ENCODE assay signal across 12 mouse cellular contexts in the genomic region with DNA sequence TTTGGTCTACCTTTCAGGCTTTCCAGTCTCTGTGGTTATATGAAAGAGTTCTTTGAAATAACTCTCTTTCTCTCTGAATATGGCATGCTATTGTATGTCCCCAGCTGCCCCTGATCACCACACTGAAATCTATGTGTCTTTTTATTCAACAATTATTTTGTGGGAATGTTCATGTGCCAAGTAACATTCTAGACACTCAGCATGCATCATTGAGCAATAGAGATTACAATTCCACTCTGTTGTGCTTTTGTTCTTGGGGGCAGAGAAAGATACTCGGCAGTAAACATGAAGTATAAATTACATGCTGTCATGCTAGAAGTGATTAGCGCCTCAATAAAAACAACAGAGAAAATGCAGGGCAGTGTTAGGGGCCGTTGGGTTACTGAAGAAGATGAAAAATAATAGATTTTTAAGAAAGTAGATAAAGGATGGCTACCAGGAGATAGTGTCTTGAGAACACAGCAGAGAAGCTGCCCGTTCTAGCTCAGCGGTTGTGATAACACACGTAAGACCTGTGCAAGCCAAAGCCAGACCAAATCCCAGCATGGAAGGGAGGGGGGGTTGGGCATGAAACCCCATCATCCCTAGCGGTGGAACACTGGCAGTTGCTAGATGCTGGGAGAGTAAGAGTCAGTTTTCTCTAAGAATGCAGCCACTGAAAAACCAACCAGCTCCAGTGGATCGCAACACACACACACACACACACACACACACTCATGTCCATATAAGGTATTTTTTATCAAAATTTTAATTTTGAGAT.
"Had no signal": no experiment of that assay in that cellular context is flagged by ENCODE, and none has a peak within 500 bp of the region (broad histone marks: within the 10 kb centered on the region; RNA-seq: fewer than 3 reads in every experiment).

No protein-coding gene starts in this region.

- H3K27me3 ChIP-seq: limb, embryonic 15.5 days; liver, embryonic 12.5 days; megakaryocyte, embryonic 14.5 days; midbrain, embryonic 15.5 days had no signal

- ATAC-seq: liver, embryonic 12.5 days; midbrain, embryonic 15.5 days had no signal

- H3K9me3 ChIP-seq: limb, embryonic 15.5 days; liver, embryonic 12.5 days; megakaryocyte, embryonic 14.5 days; midbrain, embryonic 15.5 days had no signal

- H3K4me1 ChIP-seq: limb, embryonic 15.5 days; liver, embryonic 12.5 days; megakaryocyte, embryonic 14.5 days; midbrain, embryonic 15.5 days had no signal

- DNase-seq: kidney, adult 9 months; kidney, postnatal 14 days; lung, embryonic 14.5 days; lung, postnatal 10 days; thymus, postnatal 4 days had no signal

- H3K36me3 ChIP-seq: limb, embryonic 15.5 days; liver, embryonic 12.5 days; midbrain, embryonic 15.5 days had no signal

- H3K27ac ChIP-seq: limb, embryonic 15.5 days; liver, embryonic 12.5 days; macrophage; midbrain, embryonic 15.5 days; stomach, postnatal 0 days had no signal

- H3K4me3 ChIP-seq: limb, embryonic 15.5 days; liver, embryonic 12.5 days; megakaryocyte, embryonic 14.5 days; midbrain, embryonic 15.5 days had no signal

- H3K4me2 ChIP-seq: limb, embryonic 15.5 days; liver, embryonic 12.5 days; lung, embryonic 14.5 days; midbrain, embryonic 11.5 days; midbrain, embryonic 15.5 days had no signal

- H3K9ac ChIP-seq: limb, embryonic 15.5 days; liver, embryonic 12.5 days; lung, embryonic 14.5 days; midbrain, embryonic 15.5 days had no signal
